Mouse (Mus musculus) neural tube, embryonic 11.5 days (tissue): ENCODE data around the gene Cacnb4. TPM values are rescaled to one million over a fixed set of nuclear protein-coding genes. Genes with fewer than 3 reads are reported as not detected.

Source experiments
- ATAC-seq: fragments of 200-750 bp; cut with Nextera tagmentation; 2 replicates; pipeline ENCODE4 v1.8.0; 2017; ENCODE audit warnings: moderate number of reproducible peaks, mild to moderate bottlenecking, moderate TSS enrichment, moderate library complexity; ENCODE audit not compliant: insufficient read depth, low FRiP score, low TSS enrichment
- DNase-seq: peaks from one replicate; pipeline ENCODE4 v3.0.0-alpha.2; 2015; ENCODE audit warnings: low spot score
- H3K27ac ChIP-seq: fragments of 300-500 bp; sonication (generic); 2 replicates; pipeline ENCODE4 v1.5.1; 2014; ENCODE audit warnings: low read depth, mild to moderate bottlenecking, low read length
- H3K27me3 ChIP-seq: fragments of 300-500 bp; sonication (generic); 2 replicates; pipeline ENCODE4 v1.6.1; 2014; ENCODE audit warnings: mild to moderate bottlenecking, low read length, mixed read lengths; ENCODE audit not compliant: control insufficient read depth, insufficient read depth
- H3K36me3 ChIP-seq: fragments of 300-500 bp; sonication (generic); 2 replicates; pipeline ENCODE4 v1.6.1; 2014; ENCODE audit warnings: mild to moderate bottlenecking, low read length, moderate library complexity, mixed read lengths; ENCODE audit not compliant: control insufficient read depth, insufficient read depth
- H3K4me1 ChIP-seq: fragments of 300-500 bp; sonication (generic); 2 replicates; pipeline ENCODE4 v1.6.1; 2014; ENCODE audit warnings: low read length, mixed read lengths; ENCODE audit not compliant: control insufficient read depth, insufficient read depth
- H3K4me2 ChIP-seq: fragments of 300-500 bp; sonication (generic); 2 replicates; pipeline ENCODE4 v1.6.1; 2014; ENCODE audit warnings: low read depth, mild to moderate bottlenecking, moderate library complexity
- H3K4me3 ChIP-seq: fragments of 300-500 bp; sonication (generic); 2 replicates; pipeline ENCODE4 v1.5.1; 2014; ENCODE audit warnings: low read depth, low read length
- H3K9ac ChIP-seq: fragments of 300-500 bp; sonication (generic); 2 replicates; pipeline ENCODE4 v1.6.1; 2014; ENCODE audit warnings: mild to moderate bottlenecking, low read length
- H3K9me3 ChIP-seq: fragments of 300-500 bp; sonication (generic); 2 replicates; pipeline ENCODE4 v1.6.1; 2016; ENCODE audit warnings: low read length; ENCODE audit not compliant: control insufficient read depth
- WGBS: fragments of 180-500 bp; shearing (Covaris S2); extraction: QIAGEN DNeasy Blood & Tissue Kit; methylation state at CpG from one replicate; pipeline ENCODE4 v1.1.7; 2014; 5-methylcytosine and 5-hydroxymethylcytosine counted together
- polyA plus RNA-seq: library from polyadenylated mRNA; unstranded; fragments of >200 nt; fragmentation: Nextera tagmentation; extraction: Ambion mirVana; gene quantifications from 2 replicates; pipeline ENCODE4 v1.2.1, GENCODE M21; 2014

Cacnb4 gene
- polyA plus RNA-seq, 1 experiment from 2014 or later, result 3.2 TPM

DNA sequence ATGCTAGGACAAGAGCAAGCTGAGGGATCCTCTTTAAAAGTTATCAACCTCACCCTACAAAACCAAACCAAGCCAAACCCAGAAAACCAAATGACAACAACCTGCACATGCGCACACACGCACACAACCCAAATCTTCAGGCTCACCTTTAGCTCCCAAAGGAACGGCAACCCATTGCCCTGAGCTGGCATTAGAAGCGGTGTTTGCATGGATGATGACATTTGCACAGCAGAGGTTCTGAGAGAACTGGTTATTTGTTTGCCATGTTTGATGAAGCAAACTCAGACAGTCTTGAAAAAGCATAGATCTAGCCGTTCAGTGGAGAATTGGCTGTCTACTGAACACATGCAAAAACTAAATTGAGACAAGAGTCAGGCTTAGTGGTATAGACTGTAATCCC lies 198.1 kb downstream of the Cacnb4 start:
- no peak overlapping the region for H3K9ac ChIP-seq
- no peak overlapping the region for H3K27ac ChIP-seq
- H3K4me3 ChIP-seq, result no peak overlapping the region
- 98% methylated on average over 5 of the region's 5 CpGs for WGBS
- H3K4me2 ChIP-seq, result no peak overlapping the region
- H3K27me3 ChIP-seq, result no peaks in the 10 kb centered on the region
- H3K4me1 ChIP-seq, result no peaks in the 10 kb centered on the region
- ATAC-seq (no peak), DNase-seq (no peak)
- H3K36me3 ChIP-seq, result no peaks in the 10 kb centered on the region
- no peaks in the 10 kb centered on the region for H3K9me3 ChIP-seq

DNA sequence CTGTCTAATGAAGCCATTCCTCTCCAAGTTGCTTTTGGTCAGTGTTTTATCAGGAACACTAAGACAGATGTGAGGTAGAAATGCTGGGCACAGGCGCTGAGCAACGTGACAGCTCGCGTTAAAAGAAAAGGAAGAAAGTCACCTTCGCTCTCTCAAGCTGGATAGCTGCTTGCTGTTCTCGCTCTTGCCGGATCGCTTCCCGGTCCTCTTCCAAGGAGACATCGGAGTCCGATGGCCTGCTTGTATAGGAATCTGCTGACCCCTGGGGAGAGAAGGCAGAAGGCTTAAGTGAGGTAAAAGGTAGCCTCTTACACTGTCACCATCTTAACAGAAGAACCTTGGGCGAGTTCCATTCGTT lies 199.1 kb downstream of the Cacnb4 start:
- DNase-seq, result no peak
- no peak overlapping the region for H3K27ac ChIP-seq
- WGBS, result 95% methylated on average over 13 of the region's 13 CpGs

DNA sequence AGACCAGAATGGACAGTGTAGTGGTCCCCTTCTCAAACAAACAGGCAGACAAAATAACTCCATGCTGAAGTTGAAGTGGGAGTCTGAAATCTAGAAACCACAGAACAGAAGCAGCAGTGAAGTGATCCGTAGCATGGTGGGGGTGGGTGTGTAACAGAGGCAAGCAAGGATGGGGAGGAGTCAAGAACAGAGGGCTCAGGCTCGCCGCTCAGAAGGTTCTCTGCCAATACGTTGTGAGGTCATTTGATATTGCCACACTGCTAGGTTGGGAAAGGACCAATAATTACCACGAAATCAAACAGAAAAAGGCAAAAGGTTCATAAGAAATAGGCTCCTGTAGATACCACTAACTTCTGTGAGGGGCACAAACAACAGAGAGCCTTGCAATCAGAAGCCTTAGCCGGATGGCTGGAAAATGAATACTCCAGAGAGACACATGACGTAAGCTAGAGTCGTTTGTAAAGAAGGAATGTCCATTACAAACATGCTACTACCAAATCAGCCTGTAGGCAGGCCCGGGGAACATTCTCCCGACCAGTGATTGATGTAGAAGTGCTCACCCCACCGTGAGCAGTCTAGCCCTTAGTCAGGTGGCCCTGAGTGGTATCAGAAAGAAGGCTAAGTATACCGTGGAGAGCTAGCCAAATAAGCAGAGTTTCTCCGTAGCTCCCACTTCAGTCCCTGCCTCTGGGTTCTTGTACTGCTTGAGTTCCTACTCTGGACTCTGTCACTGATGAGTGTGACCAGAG lies 199.7 kb downstream of the Cacnb4 start:
- no peak for ATAC-seq
- no peaks in the 10 kb centered on the region for H3K9me3 ChIP-seq
- no peak overlapping the region for H3K4me2 ChIP-seq
- no peak overlapping the region for H3K4me3 ChIP-seq
- DNase-seq, result no peak
- WGBS, result 69% methylated on average over 13 of the region's 13 CpGs
- H3K9ac ChIP-seq, result no peak overlapping the region
- no peak overlapping the region for H3K27ac ChIP-seq
- H3K27me3 ChIP-seq, result no peaks in the 10 kb centered on the region
- H3K4me1 ChIP-seq, result no peaks in the 10 kb centered on the region
- H3K36me3 ChIP-seq, result no peaks in the 10 kb centered on the region

More for the DNA sequence above, 199.1 kb downstream of the Cacnb4 start:
- H3K9ac ChIP-seq, result no peak overlapping the region
- no peaks in the 10 kb centered on the region for H3K36me3 ChIP-seq
- H3K9me3 ChIP-seq, result no peaks in the 10 kb centered on the region
- H3K27me3 ChIP-seq, result no peaks in the 10 kb centered on the region
- ATAC-seq, result no peak
- no peak overlapping the region for H3K4me3 ChIP-seq
- H3K4me1 ChIP-seq, result no peaks in the 10 kb centered on the region
- no peak overlapping the region for H3K4me2 ChIP-seq

DNA sequence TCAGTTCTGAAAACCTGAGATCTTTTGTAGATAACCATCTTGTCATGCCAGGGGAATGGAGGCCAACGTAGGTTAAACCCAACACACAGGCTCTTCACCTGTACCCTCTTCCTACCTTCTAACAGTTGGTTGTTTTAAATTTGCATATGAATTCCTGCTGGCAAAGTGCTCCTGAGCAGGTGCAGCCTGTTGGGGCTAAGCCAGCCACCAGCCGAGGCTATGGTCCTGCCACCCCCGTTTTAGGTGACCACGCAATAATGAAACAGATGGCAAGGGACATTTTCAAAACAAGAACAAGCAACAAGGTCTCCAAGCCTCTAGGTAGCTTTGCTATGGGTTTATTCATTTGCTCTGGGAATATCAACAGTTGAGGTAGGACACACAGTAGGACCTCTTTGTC lies 200.8 kb downstream of the Cacnb4 start:
- H3K9me3 ChIP-seq, result no peaks in the 10 kb centered on the region
- H3K4me1 ChIP-seq, result no peaks in the 10 kb centered on the region
- no peak overlapping the region for H3K4me3 ChIP-seq
- no peak for ATAC-seq
- no peak overlapping the region for H3K27ac ChIP-seq
- DNase-seq, result no peak
- no peak overlapping the region for H3K4me2 ChIP-seq
- WGBS, result 92% methylated on average over 4 of the region's 4 CpGs
- H3K27me3 ChIP-seq, result no peaks in the 10 kb centered on the region
- H3K9ac ChIP-seq, result no peak overlapping the region
- H3K36me3 ChIP-seq, result no peaks in the 10 kb centered on the region

DNA sequence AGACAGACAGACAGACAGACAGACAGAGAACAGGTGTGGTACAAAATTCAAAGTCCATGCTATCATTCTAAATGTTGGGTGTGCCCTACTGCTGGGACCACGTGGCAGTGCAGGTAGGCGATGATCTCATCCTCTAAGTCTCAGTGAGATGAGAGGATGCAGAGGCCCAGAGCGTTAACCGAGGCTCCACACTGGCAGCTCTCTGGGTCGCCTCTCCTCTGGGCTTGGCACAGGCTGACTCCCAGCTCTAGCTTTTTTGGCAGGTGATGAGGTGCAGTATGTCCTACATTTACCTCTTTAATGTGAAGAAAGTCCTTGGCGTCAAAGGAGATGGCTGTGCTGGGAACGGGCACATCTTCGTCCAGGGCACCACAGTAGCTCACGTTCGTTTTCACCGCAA lies 202.1 kb downstream of the Cacnb4 start:
- 89% methylated on average over 11 of the region's 11 CpGs for WGBS
- no peak for DNase-seq

DNA sequence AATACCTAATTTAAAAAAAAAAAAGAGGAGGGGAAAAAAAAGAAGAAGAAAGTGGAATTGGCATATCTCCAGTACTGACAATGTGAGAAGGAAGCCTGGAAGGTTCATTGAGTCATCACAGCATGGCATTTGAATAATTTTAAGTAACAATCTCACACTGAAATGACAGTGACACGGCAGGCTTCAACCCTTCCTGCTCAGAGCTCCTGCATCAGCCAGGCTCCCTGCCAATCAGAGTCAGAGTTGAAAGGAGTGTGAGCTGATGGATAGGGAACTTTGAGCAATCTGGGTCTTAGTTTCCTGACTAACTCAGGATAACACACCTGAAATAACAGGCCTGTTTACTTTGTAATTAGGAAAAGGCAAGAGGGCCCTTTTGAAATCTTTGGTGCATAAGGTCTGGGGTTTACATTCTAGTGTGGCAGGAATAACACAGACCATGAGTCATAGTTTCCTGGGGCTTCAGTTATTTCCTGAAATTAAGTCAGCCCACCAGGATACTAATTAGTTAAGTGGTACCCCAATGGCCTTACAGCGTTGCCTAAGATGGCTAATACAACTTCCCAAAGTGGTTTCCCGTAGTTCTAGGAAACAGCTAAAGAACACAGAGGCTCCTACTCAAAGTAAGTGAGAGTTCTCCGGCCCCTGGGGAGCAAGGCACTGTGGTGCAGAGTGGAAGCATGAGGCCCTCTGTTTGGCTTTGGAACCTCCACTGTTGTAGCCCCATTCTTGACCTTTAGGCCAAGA lies 204.9 kb downstream of the Cacnb4 start:
- ATAC-seq (no peak), DNase-seq (peak; percentile 14)
- H3K27me3 ChIP-seq, result no peaks in the 10 kb centered on the region
- 30% methylated on average over 4 of the region's 4 CpGs for WGBS
- no peaks in the 10 kb centered on the region for H3K4me1 ChIP-seq
- no peak overlapping the region for H3K4me2 ChIP-seq
- no peak overlapping the region for H3K27ac ChIP-seq
- no peak overlapping the region for H3K9ac ChIP-seq
- H3K36me3 ChIP-seq, result no peaks in the 10 kb centered on the region
- H3K4me3 ChIP-seq, result no peak overlapping the region
- no peaks in the 10 kb centered on the region for H3K9me3 ChIP-seq

More for the DNA sequence above, 202.1 kb downstream of the Cacnb4 start:
- no peaks in the 10 kb centered on the region for H3K36me3 ChIP-seq
- no peak overlapping the region for H3K9ac ChIP-seq
- H3K9me3 ChIP-seq, result no peaks in the 10 kb centered on the region
- no peak overlapping the region for H3K4me3 ChIP-seq
- no peak overlapping the region for H3K4me2 ChIP-seq
- H3K27me3 ChIP-seq, result no peaks in the 10 kb centered on the region
- no peaks in the 10 kb centered on the region for H3K4me1 ChIP-seq
- ATAC-seq, result no peak
- H3K27ac ChIP-seq, result no peak overlapping the region

DNA sequence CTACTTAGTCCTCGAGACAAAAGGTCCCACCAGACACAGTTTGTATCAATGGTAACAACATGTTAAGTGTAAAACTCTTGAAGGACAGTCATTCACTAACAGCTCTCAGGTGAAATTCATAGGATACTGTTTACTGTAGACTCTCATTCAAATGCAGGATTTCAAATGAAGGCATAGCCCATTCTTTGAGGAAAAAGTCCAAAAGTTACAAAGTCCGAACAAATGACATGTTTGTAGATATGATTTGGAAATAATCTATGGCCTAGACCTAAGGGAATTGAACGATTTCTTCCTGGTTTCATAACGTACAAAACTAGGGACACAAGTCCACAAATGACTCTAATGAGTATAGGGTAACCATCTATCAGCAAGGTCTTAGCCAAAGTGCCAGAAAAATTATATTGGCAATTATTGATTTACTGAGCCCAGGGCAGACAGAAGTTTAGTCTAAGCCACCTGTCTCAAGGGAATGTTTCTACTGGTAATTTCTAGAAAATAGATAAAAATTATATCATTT lies 206.5 kb downstream of the Cacnb4 start:
- no peak for ATAC-seq
- H3K27me3 ChIP-seq, result no peaks in the 10 kb centered on the region

DNA sequence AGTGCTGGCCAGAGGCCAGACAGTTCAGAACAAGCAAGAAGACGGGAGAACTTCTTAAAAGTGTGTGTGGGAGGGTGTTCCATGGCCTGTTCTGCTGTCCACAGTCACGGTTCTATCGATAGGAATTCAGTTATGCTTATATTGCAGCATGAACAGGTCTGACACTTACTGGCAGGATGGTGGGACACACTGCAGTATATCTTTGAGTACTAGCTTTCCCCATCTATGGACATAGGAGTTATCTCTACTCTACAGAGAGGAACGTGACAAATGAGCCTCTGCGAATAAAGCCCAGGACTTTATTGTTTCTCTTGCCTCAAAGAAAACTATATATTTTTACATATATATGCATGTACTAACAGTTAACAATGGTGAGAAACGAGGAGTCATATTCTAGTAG lies 209.0 kb downstream of the Cacnb4 start:
- H3K9ac ChIP-seq, result no peak overlapping the region
- 90% methylated on average over 6 of the region's 6 CpGs for WGBS
- ATAC-seq (no peak), DNase-seq (no peak)
- H3K27ac ChIP-seq, result no peak overlapping the region
- H3K9me3 ChIP-seq, result no peaks in the 10 kb centered on the region
- H3K4me3 ChIP-seq, result no peak overlapping the region
- H3K36me3 ChIP-seq, result no peaks in the 10 kb centered on the region
- H3K27me3 ChIP-seq, result no peaks in the 10 kb centered on the region
- H3K4me1 ChIP-seq, result no peaks in the 10 kb centered on the region
- no peak overlapping the region for H3K4me2 ChIP-seq

More for the DNA sequence above, 206.5 kb downstream of the Cacnb4 start:
- Histone ChIP-seq H3K4me2 (no peak overlapping the region), H3K27ac (no peak overlapping the region), H3K36me3 (no peaks in the 10 kb centered on the region), H3K4me3 (no peak overlapping the region), H3K9ac (no peak overlapping the region), H3K4me1 (no peaks in the 10 kb centered on the region), H3K9me3 (no peaks in the 10 kb centered on the region)
- WGBS, result 87% methylated on average over 4 of the region's 4 CpGs
- no peak for DNase-seq
